Mouse (Mus musculus) induced T-regulatory cell, adult 2 months (primary cell): ENCODE data around the gene Ifnlr1.
"Not testable (repeated sequence)": the region's sequence is repeated elsewhere in the genome, so short reads cannot be mapped to it uniquely, and the experiment has no call there.

ENCODE experiments used
- DNase-seq: peaks from one replicate; pipeline ENCODE4 v3.0.0-alpha.2; 2012; ENCODE audit warnings: low read depth

The Ifnlr1 gene

GRCm38 (mm10) chr4:135685906-135686567, at the start of gene Ifnlr1:
TSS of gene Ifnlr1 (plus strand) at chr4:135686287.
- peak; percentile 65 for DNase-seq

GRCm38 (mm10) chr4:135641302-135642079, 44.6 kb upstream of the Ifnlr1 start:
- not testable (repeated sequence) for DNase-seq

- no peak for DNase-seq
Measured at GRCm38 (mm10) chr4:135645022-135645637, 41.0 kb upstream of the Ifnlr1 start.

GRCm38 (mm10) chr4:135652966-135653607, 33.0 kb upstream of the Ifnlr1 start:
- DNase-seq: no peak

- no peak for DNase-seq
Measured at GRCm38 (mm10) chr4:135653956-135654355, 32.1 kb upstream of the Ifnlr1 start.

GRCm38 (mm10) chr4:135655499-135655898, 30.6 kb upstream of the Ifnlr1 start:
- DNase-seq: no peak

GRCm38 (mm10) chr4:135656094-135656589, 29.9 kb upstream of the Ifnlr1 start:
- DNase-seq: no peak

GRCm38 (mm10) chr4:135658484-135658883, 27.6 kb upstream of the Ifnlr1 start:
- no peak for DNase-seq

- DNase-seq: no peak
Measured at GRCm38 (mm10) chr4:135658899-135659298, 27.2 kb upstream of the Ifnlr1 start.

- no peak for DNase-seq
Measured at GRCm38 (mm10) chr4:135661082-135661809, 24.8 kb upstream of the Ifnlr1 start.

GRCm38 (mm10) chr4:135661994-135662393, 24.1 kb upstream of the Ifnlr1 start:
- DNase-seq: no peak

- DNase-seq: no peak
Measured at GRCm38 (mm10) chr4:135664656-135665055, 21.4 kb upstream of the Ifnlr1 start.

- peak; percentile 81 for DNase-seq
Measured at GRCm38 (mm10) chr4:135666192-135666975, 19.7 kb upstream of the Ifnlr1 start.

GRCm38 (mm10) chr4:135667266-135667844, 18.7 kb upstream of the Ifnlr1 start:
- DNase-seq: peak; percentile 79

- DNase-seq: no peak
Measured at GRCm38 (mm10) chr4:135673507-135673906, 12.6 kb upstream of the Ifnlr1 start.

GRCm38 (mm10) chr4:135674993-135675392, 11.1 kb upstream of the Ifnlr1 start:
- DNase-seq: no peak

GRCm38 (mm10) chr4:135676476-135676875, 9.6 kb upstream of the Ifnlr1 start:
- DNase-seq: no peak

- DNase-seq: no peak
Measured at GRCm38 (mm10) chr4:135679316-135679715, 6.8 kb upstream of the Ifnlr1 start.

GRCm38 (mm10) chr4:135681789-135682188, 4.3 kb upstream of the Ifnlr1 start:
- DNase-seq: no peak

- no peak for DNase-seq
Measured at GRCm38 (mm10) chr4:135683553-135683952, 2.5 kb upstream of the Ifnlr1 start.
